In the genomic region with DNA sequence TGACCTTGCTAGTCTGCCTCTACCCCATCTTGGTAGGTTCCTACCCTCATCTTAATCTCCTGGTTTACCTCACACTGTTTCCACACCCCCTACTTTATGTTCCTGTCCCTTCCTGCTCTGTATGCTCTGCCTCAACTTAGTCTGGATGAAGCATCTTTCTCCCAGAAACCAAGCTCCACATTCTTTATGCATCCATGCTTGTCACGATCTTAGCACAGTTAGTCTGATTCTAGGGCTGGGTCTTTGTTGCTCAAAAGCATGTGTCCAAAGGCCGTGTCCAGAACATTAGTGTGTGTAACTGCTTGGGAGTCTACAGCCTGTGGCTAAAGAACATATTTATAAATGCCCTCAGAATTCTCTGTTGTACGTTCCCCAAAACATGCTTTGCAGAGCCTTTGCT, we compare ENCODE assay signal across 8 mouse cellular contexts. TPM values are rescaled to one million over a fixed set of nuclear protein-coding genes. Genes with fewer than 3 reads are reported as not detected.
DNase-seq lines count a peak whose midpoint lies in the region; ATAC-seq and TF ChIP-seq lines count a peak whose summit lies in the region.

No protein-coding gene starts in this region.

- H3K9me3 ChIP-seq in lung, embryonic 15.5 days: no peaks in the 10 kb centered on the region
- no peaks in the 10 kb centered on the region for H3K9me3 ChIP-seq in erythroblast, embryonic 14.5 days (ENCODE audit: control insufficient read depth, low read length)
- H3K9me3 ChIP-seq in intestine, embryonic 16.5 days (ENCODE audit: control insufficient read depth, low read length): no peaks in the 10 kb centered on the region

- peak overlapping the region; percentile 93; the same call in 1 of the 2 replicates for H3K9ac ChIP-seq in lung, embryonic 15.5 days
- H3K9ac ChIP-seq in intestine, embryonic 16.5 days (ENCODE audit: low read depth, low read length): peak overlapping the region; percentile 92; the same call in 1 of the 2 replicates

- no peaks in the 10 kb centered on the region for H3K27me3 ChIP-seq in lung, embryonic 15.5 days
- no peaks in the 10 kb centered on the region for H3K27me3 ChIP-seq in erythroblast, embryonic 14.5 days (ENCODE audit: control insufficient read depth)
- no peaks in the 10 kb centered on the region for H3K27me3 ChIP-seq in intestine, embryonic 16.5 days (replicated peaks; ENCODE audit: control insufficient read depth, insufficient read depth, low read length)
- H3K27me3 ChIP-seq in myocyte (ENCODE audit: control insufficient read depth, insufficient read depth, insufficient read length): no peaks in the 10 kb centered on the region

- ATAC-seq in lung, embryonic 15.5 days (ENCODE audit: borderline replicate concordance, extremely low read depth, low FRiP score, low TSS enrichment): no peak
- ATAC-seq in intestine, embryonic 16.5 days: no peak
- no peak for ATAC-seq in monocyte, adult 5-6 weeks (replicated peaks; ENCODE audit: insufficient number of reproducible peaks, low FRiP score, low TSS enrichment, poor library complexity, severe bottlenecking)

- H3K4me1 ChIP-seq in lung, embryonic 15.5 days: peaks cover 29% of the 10 kb centered on the region
- peaks cover 86% of the 10 kb centered on the region for H3K4me1 ChIP-seq in erythroblast, embryonic 14.5 days (ENCODE audit: control insufficient read depth)
- H3K4me1 ChIP-seq in intestine, embryonic 16.5 days (ENCODE audit: control insufficient read depth, insufficient read depth, low read length): peaks cover 14% of the 10 kb centered on the region

- peak overlapping the region; percentile 84 for H3K4me2 ChIP-seq in lung, embryonic 15.5 days
- H3K4me2 ChIP-seq in intestine, embryonic 16.5 days (ENCODE audit: low read depth, low read length): no peak overlapping the region
- H3K4me2 ChIP-seq in myocyte (ENCODE audit: low read depth): peak overlapping the region; percentile 93

- no peak for TF ChIP-seq POLR2A in myocyte (IDR thresholded peaks at IDR 0.05; ENCODE audit: insufficient read length, low read depth)

- peaks cover 47% of the 10 kb centered on the region for H3K79me2 ChIP-seq in myocyte (ENCODE audit: control insufficient read depth, insufficient read depth)

- DNase-seq in lung, postnatal 10 days: no peak
- no peak for DNase-seq in adrenal gland, postnatal 25 days
- DNase-seq in right cerebral cortex, adult 2 months (ENCODE audit: low spot score in 2 of 2): no peak

- peak overlapping the region; percentile 98 for H3K4me3 ChIP-seq in lung, embryonic 15.5 days
- peak overlapping the region; percentile 82 for H3K4me3 ChIP-seq in erythroblast, embryonic 14.5 days (replicated peaks)
- H3K4me3 ChIP-seq in intestine, embryonic 16.5 days (ENCODE audit: low read length): no peak overlapping the region
- H3K4me3 ChIP-seq in myocyte: peak overlapping the region; percentile 43

- H3K27ac ChIP-seq in lung, embryonic 15.5 days: no peak overlapping the region
- no peak overlapping the region for H3K27ac ChIP-seq in intestine, embryonic 16.5 days (ENCODE audit: low read length)

- no peaks in the 10 kb centered on the region for H3K36me3 ChIP-seq in lung, embryonic 15.5 days
- peaks cover 65% of the 10 kb centered on the region for H3K36me3 ChIP-seq in erythroblast, embryonic 14.5 days (ENCODE audit: control insufficient read depth)
- no peaks in the 10 kb centered on the region for H3K36me3 ChIP-seq in intestine, embryonic 16.5 days (ENCODE audit: control insufficient read depth, insufficient read depth, low read length)
- H3K36me3 ChIP-seq in myocyte (ENCODE audit: control insufficient read depth, insufficient read depth): no peaks in the 10 kb centered on the region

- no peak overlapping the region for H3ac ChIP-seq in myocyte (ENCODE audit: control insufficient read depth, insufficient read length)

- WGBS in lung, embryonic 15.5 days: 56% methylated on average over 3 of the region's 3 CpGs
- WGBS in intestine, embryonic 16.5 days: 73% methylated on average over 3 of the region's 3 CpGs

TF ChIP-seq in myocyte, 11 proteins besides CTCF, POLR2A, EP300 and RAD21:
- TF ChIP-seq USF1 (IDR thresholded peaks at IDR 0.05; ENCODE audit: low read depth): no peak
- TF ChIP-seq TCF12 (IDR thresholded peaks at IDR 0.05; ENCODE audit: insufficient read depth, poor library complexity, severe bottlenecking): no peak
- TF ChIP-seq MAX (IDR thresholded peaks at IDR 0.05; ENCODE audit: low read depth): no peak
- TF ChIP-seq REST (IDR thresholded peaks at IDR 0.05; ENCODE audit: insufficient read depth, insufficient read length): no peak
- no peak for TF ChIP-seq MYOG (IDR thresholded peaks at IDR 0.05; ENCODE audit: control insufficient read depth in 1 of 3, insufficient read depth in 1 of 3, insufficient read length in 2 of 3, low read depth in 2 of 3)
- TF ChIP-seq E2F4 (IDR thresholded peaks at IDR 0.05; ENCODE audit: insufficient read depth): no peak
- TF ChIP-seq CEBPB (IDR thresholded peaks at IDR 0.05; ENCODE audit: insufficient read depth, poor library complexity, severe bottlenecking): no peak
- TF ChIP-seq SRF (IDR thresholded peaks at IDR 0.05; ENCODE audit: control insufficient read depth, insufficient read length, low read depth): no peak
- no peak for TF ChIP-seq POLR2AphosphoS2 (IDR thresholded peaks at IDR 0.05; ENCODE audit: insufficient read length, low read depth)
- no peak for TF ChIP-seq MYOD1 (IDR thresholded peaks at IDR 0.05; ENCODE audit: control insufficient read depth in 1 of 3, insufficient read length in 2 of 3, low read depth in 2 of 3)
- TF ChIP-seq TCF3 (IDR thresholded peaks at IDR 0.05; ENCODE audit: insufficient read length, low read depth): no peak
TF ChIP-seq in myocyte: peak in this region for 0.

RNA-seq across cellular contexts. Expression of a gene that starts 1.8 kb away (rescaled TPM):
- 86.3 and 99.2 TPM in 2 replicates for polyA plus RNA-seq in lung, embryonic 15.5 days (2015; fragmentation: Nextera tagmentation; extraction: Ambion mirVana)
- 11.1 and 15.4 TPM in 2 replicates for polyA plus RNA-seq in erythroblast, embryonic 14.5 days (2012)
- polyA plus RNA-seq in intestine, embryonic 16.5 days (2015; fragmentation: Nextera tagmentation; extraction: Ambion mirVana): 13.2 and 15.5 TPM in 2 replicates
- 10.1 TPM for polyA plus RNA-seq in myocyte (2012; fragmentation: generic; extraction: Trizol)
- total RNA-seq in adrenal gland, postnatal 25 days (2021): 12.7 and 20.9 TPM in 2 replicates
- 10.6 to 13.3 TPM (median 12.6 TPM) in 3 replicates for total RNA-seq in monocyte, adult 5-6 weeks (2017)
